Mouse (Mus musculus) urinary bladder, postnatal 36 days (tissue): ENCODE data around the gene Klhl21.
"Not testable (repeated sequence)": the region's sequence is repeated elsewhere in the genome, so short reads cannot be mapped to it uniquely, and the experiment has no call there.

Experiments
- DNase-seq, 2 experiments: peaks; one replicate each; pipeline ENCODE4 v3.0.0; 2022; ENCODE audit warnings: low spot score in 2 of 2, mixed read lengths in 1 of 2

Klhl21 gene

GRCm38 (mm10) chr4:152021568-152022097 lies 13.0 kb downstream of the Klhl21 start:
- no peak for DNase-seq

GRCm38 (mm10) chr4:152022506-152022905 lies 13.9 kb downstream of the Klhl21 start:
- DNase-seq, result no peak

DNA sequence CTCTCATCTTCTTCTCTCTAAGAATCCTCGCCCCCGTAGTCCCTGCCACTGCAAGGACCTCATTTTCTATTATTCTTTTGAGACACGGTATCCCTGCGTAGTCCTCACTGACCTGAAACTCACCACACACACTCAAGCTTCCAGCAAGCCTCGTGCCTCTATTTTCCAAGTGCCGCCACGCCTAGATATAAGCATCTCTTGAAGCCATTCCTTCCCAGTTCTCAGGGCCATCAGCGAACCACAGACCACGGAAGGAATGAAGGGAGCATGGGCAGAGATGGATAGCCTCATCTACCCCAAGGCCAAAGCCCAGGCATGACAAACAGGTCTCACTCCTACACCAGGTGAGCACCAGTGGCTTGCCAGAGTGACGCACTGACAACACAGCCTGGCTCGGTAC lies 15.9 kb downstream of the Klhl21 start:
- no peak for DNase-seq

GRCm38 (mm10) chr4:152026751-152027508 lies 18.3 kb downstream of the Klhl21 start:
- DNase-seq, result no peak

GRCm38 (mm10) chr4:152027524-152027923 lies 18.9 kb downstream of the Klhl21 start, which contains the start of gene Zbtb48:
Zbtb48 (minus strand) TSS chr4:152027671.
- peak; percentile 96 to 98 for DNase-seq

DNA sequence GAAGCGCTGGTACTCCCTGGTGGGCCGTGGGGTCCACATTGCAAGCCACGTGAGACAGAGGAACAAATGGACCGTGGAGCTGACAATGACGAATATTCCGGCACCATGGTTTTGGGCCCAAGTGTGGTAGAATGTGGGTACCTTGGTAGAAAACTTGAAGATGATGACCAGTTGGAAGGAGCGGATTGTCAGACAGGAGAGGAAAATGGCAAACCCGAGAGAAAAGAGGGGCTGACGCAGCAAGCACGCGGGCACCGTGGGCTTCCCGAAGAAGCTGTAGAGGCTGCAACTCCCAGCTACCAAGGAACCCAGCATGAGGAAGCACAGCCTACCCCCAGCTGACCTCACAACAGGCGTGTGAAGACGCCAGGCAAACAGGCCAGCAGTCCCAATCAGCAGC lies 19.9 kb downstream of the Klhl21 start:
- no peak for DNase-seq

DNA sequence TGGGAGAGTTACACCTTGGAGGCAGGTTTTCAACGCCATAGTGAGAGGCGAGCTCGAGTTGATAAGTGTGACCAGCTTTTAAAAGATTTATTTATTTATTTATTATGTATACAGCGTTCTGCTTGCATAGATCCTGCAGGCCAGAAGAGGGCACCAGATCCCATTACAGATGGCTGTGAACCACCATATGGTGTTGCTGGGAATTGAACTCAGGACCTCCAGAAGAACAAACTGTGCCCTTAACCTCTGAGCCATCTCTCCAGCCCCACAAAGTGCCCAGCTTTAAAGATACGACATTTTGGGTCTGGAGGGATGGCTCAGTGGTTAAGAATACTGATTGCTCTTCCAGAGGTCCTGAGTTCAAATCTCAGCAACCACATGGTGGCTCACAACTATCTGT lies 20.5 kb downstream of the Klhl21 start:
- no peak for DNase-seq

DNA sequence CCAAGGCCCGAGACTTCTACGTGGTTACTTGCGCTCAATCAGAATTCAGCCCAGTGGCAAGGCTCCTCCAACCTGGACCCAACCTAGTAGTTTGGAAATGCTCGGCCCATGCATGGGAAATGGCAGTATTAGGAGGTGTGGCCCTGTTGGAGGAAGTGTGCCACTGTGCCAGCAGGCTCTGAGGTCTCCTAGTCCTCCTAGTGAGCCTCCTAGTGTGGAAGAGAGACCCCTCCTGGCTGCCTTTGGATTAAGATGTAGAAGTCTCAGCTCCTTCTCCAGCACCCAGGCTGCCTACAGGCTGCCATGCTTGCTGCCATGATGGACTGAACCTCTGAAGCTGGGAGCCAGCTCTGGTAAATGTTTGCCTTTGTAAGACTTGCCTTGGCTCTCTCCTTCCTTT lies 21.4 kb downstream of the Klhl21 start:
- DNase-seq, result no peak

GRCm38 (mm10) chr4:152032922-152033321 lies 24.3 kb downstream of the Klhl21 start:
- DNase-seq, result no peak

DNA sequence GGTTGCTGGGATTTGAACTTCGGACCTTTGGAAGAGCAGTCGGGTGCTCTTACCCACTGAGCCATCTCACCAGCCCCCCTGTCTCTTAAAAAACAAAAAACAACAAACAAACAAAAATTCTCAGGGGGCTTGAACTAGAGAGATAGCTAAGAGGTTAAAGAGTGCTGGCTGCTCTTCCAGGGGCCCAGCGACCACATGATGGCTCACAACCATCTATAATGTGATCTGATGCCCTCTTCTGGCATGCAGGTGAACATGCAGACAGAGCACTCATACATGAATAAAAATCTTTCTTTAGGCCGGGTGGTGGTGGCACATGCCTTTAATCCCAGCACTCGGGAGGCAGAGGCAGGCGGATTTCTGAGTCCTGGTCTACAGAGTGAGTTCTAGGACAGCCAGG lies 27.9 kb downstream of the Klhl21 start:
- DNase-seq, result not testable (repeated sequence)

DNA sequence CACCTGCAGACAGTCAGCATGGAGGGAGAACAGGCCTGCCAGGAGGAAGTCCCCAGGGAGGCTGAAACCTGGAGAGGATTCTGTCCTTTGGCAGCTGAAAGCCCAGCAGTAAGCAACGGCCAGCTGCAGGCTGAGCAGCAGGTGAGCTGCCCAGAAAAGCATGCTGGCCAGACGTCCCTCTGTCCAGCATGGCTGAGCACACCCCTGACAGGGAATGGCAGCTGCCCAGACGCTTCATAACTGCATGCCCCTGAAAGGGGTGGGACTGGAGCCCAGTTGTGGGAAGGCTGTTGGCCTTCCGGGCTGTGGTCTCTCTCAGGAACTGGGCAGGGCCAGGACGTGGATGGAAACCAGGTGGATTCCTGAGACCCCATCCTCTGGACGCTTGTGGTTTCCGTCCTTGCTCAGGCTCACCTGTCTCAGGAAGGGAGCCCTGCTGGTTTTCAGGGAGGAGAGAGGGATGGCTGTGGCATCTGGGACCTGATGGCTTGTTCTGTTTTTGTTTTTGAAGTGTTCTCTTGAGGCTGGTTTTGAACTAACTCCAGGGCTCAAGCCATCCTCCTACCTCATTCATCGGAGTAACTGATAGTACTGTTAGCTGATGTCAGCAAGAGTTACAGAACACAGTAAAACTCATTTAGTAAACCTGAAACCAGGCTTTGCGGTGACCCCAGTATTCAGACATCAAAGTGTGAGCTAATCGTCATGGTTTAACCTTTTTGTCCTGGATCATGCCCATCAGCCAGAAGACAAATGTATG lies 29.8 kb downstream of the Klhl21 start, which contains the start of gene Tas1r1:
Gene Tas1r1, minus strand, starts transcription at position 344 of the 760 bp plus-strand sequence.
- DNase-seq, result no peak

DNA sequence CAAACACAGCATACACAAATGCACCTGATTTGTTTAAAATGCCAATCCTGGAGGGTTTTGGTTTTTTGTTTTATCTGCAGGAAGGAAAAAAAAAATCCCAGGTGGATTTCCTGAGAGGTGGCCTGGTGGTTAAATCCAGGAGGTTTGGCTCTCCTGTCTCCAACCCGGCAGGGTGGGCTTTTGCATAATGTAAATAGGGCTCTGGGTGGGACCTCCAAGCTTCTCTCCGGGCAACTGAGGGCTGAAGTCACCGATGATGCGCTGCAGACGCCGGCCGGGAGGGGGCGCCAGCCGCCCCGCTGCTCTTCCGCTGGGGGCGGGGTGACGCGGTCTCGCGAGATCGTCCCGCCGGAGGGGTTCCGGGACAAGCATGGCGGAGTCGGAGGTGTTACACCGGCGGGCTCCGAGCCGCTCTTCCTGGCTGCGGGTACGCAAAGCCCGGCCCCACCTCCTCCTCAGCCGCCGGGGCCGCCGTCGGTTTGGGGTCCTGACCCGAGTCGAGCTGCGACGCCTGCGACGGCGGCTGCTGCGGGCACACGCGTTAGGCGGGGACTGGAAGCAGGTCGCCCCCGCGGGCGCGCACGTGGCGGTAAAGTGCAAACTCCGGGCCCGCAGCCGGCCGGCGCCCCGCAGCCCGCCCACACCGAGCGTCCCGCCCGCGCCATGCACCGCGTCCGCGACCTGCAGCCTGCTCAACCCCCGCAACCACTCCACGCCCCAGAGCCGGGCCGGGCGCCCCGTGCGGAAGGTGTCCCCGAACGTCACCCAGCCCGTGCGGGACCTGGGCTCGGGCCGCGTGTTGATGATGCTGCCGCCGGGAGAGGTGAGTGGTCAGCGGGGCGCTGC lies 30.6 kb downstream of the Klhl21 start, which contains the start of gene Nol9:
Gene Nol9, plus strand, starts transcription at position 337 of the 846 bp plus-strand sequence.
- DNase-seq, result peak; percentile 92

- DNase-seq, result no peak
These were observed 31.3 kb downstream of the Klhl21 start for GRCm38 (mm10) chr4:152039831-152040310.

- no peak for DNase-seq
These were observed 33.5 kb downstream of the Klhl21 start for GRCm38 (mm10) chr4:152041924-152042641.

DNA sequence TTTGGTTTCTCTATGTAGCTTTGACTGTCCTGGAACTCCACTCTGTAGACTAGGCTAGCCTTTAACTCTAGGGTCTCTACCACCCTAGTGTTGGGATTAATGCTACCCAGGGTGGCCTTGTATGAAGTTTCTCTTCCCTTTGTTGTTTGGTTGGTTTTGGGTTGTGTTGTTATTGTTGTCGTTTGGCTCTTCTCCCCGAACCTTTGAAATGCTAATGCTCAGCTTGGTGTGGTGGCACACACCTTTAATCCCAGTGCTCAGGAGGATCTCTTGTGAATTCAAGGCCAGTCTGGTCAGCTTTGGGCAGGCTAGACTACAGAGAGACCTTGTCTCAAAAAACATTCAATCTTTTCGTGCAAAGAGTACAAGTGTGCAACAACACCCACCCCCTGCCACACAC lies 34.6 kb downstream of the Klhl21 start:
- no peak for DNase-seq

DNA sequence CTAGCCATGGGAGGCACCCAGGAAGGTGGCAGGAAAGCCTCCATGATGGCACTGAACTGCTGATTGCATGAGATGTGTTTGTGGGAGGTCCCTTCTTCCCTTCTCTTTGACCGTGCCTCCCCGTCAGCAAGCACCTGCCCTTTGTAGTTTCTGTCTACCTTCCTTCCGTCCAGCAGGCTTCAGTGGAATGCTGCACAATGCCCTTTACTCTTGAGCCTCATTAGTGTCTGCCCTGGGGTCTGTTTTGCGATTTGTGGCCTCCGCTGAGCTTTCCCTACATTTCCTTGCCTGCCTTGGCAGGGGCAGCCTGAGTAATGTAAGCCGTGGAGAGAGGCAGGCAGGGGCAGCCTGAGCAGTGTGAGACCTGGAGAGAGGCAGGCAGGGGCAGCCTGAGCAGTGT lies 36.0 kb downstream of the Klhl21 start:
- DNase-seq, result no peak

- DNase-seq, result no peak
These were observed 53.9 kb downstream of the Klhl21 start for GRCm38 (mm10) chr4:152062390-152063110.

GRCm38 (mm10) chr4:152067280-152067679 lies 58.7 kb downstream of the Klhl21 start:
- DNase-seq, result no peak
